Mouse (Mus musculus) MEL (cell line): ENCODE data around the gene Stom.

Experiments used
- CHD2 ChIP-seq: IDR thresholded peaks from 2 replicates; pipeline ENCODE4 v1.6.1; 2011; ENCODE audit warnings: low read length, improper control_type of control experiment
- CTCF ChIP-seq, 3 experiments: IDR thresholded peaks in 2 of 3; conservative IDR thresholded peaks in 1 of 3; 2 replicates each; pipeline ENCODE4 v1.5.1; 2011 to 2012; ENCODE audit warnings: low read length in 3 of 3, low read depth in 2 of 3, mild to moderate bottlenecking in 2 of 3, improper control_type of control experiment in 1 of 3, inconsistent platforms in 1 of 3, mixed read lengths in 1 of 3, moderate library complexity in 1 of 3; ENCODE audit not compliant: control insufficient read depth in 1 of 3, insufficient read depth in 1 of 3, poor library complexity in 1 of 3, severe bottlenecking in 1 of 3
- EP300 ChIP-seq, 2 experiments: IDR thresholded peaks; 2 replicates each; pipeline ENCODE4 v1.6.1; 2011; ENCODE audit warnings: improper control_type of control experiment in 2 of 2, low read length in 2 of 2, low read depth in 1 of 2, mild to moderate bottlenecking in 1 of 2
- ETS1 ChIP-seq: IDR thresholded peaks from 2 replicates; pipeline ENCODE4 v1.6.1; 2012; ENCODE audit warnings: low read depth, mild to moderate bottlenecking, inconsistent platforms, low read length, improper control_type of control experiment, moderate library complexity
- GATA1 ChIP-seq: IDR thresholded peaks from 2 replicates; pipeline ENCODE4 v1.6.1; 2011; ENCODE audit warnings: low read depth, low read length, improper control_type of control experiment
- POLR2A ChIP-seq, 2 experiments: IDR thresholded peaks; 2 replicates each; pipeline ENCODE4 v1.6.1; 2011 to 2012; ENCODE audit warnings: low read length in 2 of 2, mild to moderate bottlenecking in 2 of 2, control low read depth in 1 of 2, improper control_type of control experiment in 1 of 2, low read depth in 1 of 2, moderate library complexity in 1 of 2; ENCODE audit not compliant: control insufficient read depth in 1 of 2, insufficient read depth in 1 of 2, poor library complexity in 1 of 2

DNA sequence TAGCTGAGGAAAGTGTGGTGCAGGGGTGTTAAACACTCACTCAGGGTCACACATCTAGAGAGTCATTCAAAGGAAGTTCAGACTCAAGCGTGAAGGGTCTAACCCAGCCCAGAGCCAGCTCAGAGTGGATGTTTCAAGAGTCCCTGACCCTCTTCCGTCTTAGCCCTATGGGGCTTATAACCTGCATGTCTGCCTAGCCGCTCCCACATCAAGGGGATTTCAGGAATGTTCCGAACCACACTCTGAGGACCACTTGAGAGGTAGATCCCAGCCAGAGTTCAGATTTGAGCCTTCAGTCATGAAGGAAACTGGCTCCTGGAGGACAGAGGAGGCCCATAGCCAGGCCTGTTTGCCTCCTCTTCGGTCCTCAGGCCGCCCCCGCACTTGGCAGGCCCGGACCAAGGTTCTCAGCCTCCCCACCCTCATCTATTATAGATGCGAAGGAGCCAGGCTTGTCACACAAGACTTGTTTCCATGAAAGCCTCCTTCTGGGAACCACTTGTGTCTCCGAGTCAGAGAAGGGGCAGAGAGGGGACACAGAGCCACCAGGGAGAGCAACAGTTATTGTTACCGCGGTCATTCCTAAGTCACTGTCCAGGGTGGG is 49.7 kb downstream of the Stom start:
- TF ChIP-seq EP300 (IDR thresholded peaks at IDR 0.05; ENCODE audit: low read depth in 1 of 2, low read length in 2 of 2) (no peak), CHD2 (no peak), POLR2A (IDR thresholded peaks at IDR 0.05; ENCODE audit: control insufficient read depth in 1 of 2, insufficient read depth in 1 of 2, low read depth in 1 of 2, low read length in 2 of 2, poor library complexity in 1 of 2) (no peak), GATA1 (no peak), CTCF (IDR thresholded peaks at IDR 0.05 in 2 of 3, conservative IDR thresholded peaks at IDR 0.05 in 1 of 3; ENCODE audit: control insufficient read depth in 1 of 3, insufficient read depth in 1 of 3, low read depth in 2 of 3, low read length in 3 of 3, poor library complexity in 1 of 3, severe bottlenecking in 1 of 3) (no peak), ETS1 (no peak)
